Comparison of ENCODE assay signal across 7 mouse cellular contexts in the genomic region with DNA sequence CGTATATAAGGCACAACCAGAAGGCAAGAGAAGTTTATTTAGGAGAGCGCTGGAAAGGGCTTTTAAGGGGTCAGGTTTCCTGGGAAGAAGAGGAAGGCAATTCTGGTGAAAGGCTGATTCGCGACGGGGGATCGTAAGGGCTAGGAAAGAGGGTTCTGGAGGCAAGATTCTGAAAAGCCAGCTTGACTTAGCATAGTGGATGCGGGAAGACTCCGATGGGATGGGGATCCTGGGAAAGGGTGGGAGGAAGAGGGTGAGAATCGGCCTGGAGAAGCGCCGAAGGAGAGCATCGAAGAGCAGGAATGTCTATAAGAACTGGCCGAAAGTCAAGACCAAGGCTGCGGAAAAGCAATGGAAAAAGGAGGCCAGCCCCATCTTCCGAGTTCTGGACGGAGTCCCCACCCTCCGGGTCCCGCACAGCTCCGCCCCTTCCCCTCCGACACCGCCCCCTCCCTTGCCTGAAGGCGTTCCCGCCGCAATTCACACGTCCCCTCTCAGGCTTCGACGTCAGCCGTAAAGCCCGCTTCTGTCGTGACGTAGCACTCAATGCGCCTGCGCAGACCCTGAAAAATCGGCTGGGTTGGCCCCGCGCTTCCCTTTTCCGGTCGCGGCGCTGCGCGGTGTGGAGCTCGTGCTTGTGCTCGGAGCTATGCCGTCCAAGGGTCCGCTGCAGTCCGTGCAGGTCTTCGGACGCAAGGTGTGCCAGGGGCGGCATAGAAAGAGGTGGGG. TPM values are rescaled to one million over a fixed set of nuclear protein-coding genes. Genes with fewer than 3 reads are reported as not detected.
DNase-seq lines count a peak whose midpoint lies in the region; ATAC-seq and TF ChIP-seq lines count a peak whose summit lies in the region.

A gene (plus strand): TSS at position 498 of the 729 bp plus-strand sequence.

- peak within 1 kb of the TSS; percentile 97 for H3K9ac ChIP-seq in embryonic facial prominence, embryonic 12.5 days
- peak within 1 kb of the TSS; percentile 98 for H3K9ac ChIP-seq in limb, embryonic 12.5 days (replicated peaks)
- H3K9ac ChIP-seq in midbrain, embryonic 15.5 days, result peak within 1 kb of the TSS; percentile 97

- H3K4me3 ChIP-seq in embryonic facial prominence, embryonic 12.5 days, result peak within 1 kb of the TSS; percentile 96
- H3K4me3 ChIP-seq in kidney, adult 2 months (ENCODE audit: insufficient read depth, low read depth, low read length), result peak within 1 kb of the TSS; percentile 96
- H3K4me3 ChIP-seq in limb, embryonic 12.5 days (replicated peaks), result peak within 1 kb of the TSS; percentile 88
- H3K4me3 ChIP-seq in midbrain, embryonic 15.5 days, result peak within 1 kb of the TSS; percentile 94
- H3K4me3 ChIP-seq in spleen, adult 2 months (ENCODE audit: extremely low read depth, insufficient read depth, insufficient read length), result peak within 1 kb of the TSS; percentile 93

- H3K4me2 ChIP-seq in embryonic facial prominence, embryonic 12.5 days (replicated peaks), result peak within 1 kb of the TSS; percentile 73
- H3K4me2 ChIP-seq in limb, embryonic 12.5 days, result peak within 1 kb of the TSS; percentile 89
- H3K4me2 ChIP-seq in midbrain, embryonic 15.5 days, result peak within 1 kb of the TSS; percentile 96

- peaks cover 18% of the 10 kb centered on the region for H3K4me1 ChIP-seq in embryonic facial prominence, embryonic 12.5 days
- H3K4me1 ChIP-seq in kidney, adult 2 months (ENCODE audit: control insufficient read depth, insufficient read depth, low read length), result peaks cover 9% of the 10 kb centered on the region
- peaks cover 16% of the 10 kb centered on the region for H3K4me1 ChIP-seq in limb, embryonic 12.5 days (replicated peaks)
- H3K4me1 ChIP-seq in midbrain, embryonic 15.5 days, result peaks cover 17% of the 10 kb centered on the region
- peaks cover 4% of the 10 kb centered on the region; the same call in 1 of the 2 replicates for H3K4me1 ChIP-seq in spleen, adult 2 months (ENCODE audit: control insufficient read depth, insufficient read depth, insufficient read length)

- peak; percentile 99 for DNase-seq in adrenal gland, postnatal 25 days
- DNase-seq in heart, adult 18-20 months, result peak; percentile 98 to 99
- DNase-seq in kidney, adult 2 months, result peak; percentile 98
- peak; percentile 91 to 98 for DNase-seq in spleen, adult 2 months (ENCODE audit: low read depth in 1 of 2, low spot score in 2 of 2)

- peak; percentile 89 for ATAC-seq in embryonic facial prominence, embryonic 12.5 days (ENCODE audit: insufficient number of reproducible peaks, insufficient read depth, low FRiP score, low TSS enrichment)
- peak; percentile 90 for ATAC-seq in limb, embryonic 12.5 days (ENCODE audit: insufficient number of reproducible peaks, insufficient read depth, low FRiP score, low TSS enrichment, low read depth)
- peak; percentile 93 for ATAC-seq in midbrain, embryonic 15.5 days (replicated peaks)

- H3K36me3 ChIP-seq in embryonic facial prominence, embryonic 12.5 days, result peaks cover 32% of the 10 kb centered on the region
- H3K36me3 ChIP-seq in kidney, adult 2 months (ENCODE audit: control insufficient read depth, insufficient read depth, low read length), result no peaks in the 10 kb centered on the region
- peaks cover 39% of the 10 kb centered on the region for H3K36me3 ChIP-seq in limb, embryonic 12.5 days
- H3K36me3 ChIP-seq in midbrain, embryonic 15.5 days (replicated peaks), result peaks cover 22% of the 10 kb centered on the region
- peaks cover 16% of the 10 kb centered on the region for H3K36me3 ChIP-seq in spleen, adult 2 months (ENCODE audit: control insufficient read depth, insufficient read depth, low read length)

- no peak for TF ChIP-seq CTCF in kidney, adult 2 months (conservative IDR thresholded peaks at IDR 0.05; ENCODE audit: insufficient read depth, insufficient read length, low read depth, low read length)
- TF ChIP-seq CTCF in spleen, adult 2 months (IDR thresholded peaks at IDR 0.05; ENCODE audit: extremely low read depth, insufficient read depth, insufficient read length, insufficient replicate concordance), result no peak

- peak within 1 kb of the TSS; percentile 95 for H3K27ac ChIP-seq in embryonic facial prominence, embryonic 12.5 days
- H3K27ac ChIP-seq in kidney, adult 2 months (ENCODE audit: insufficient read depth, low read depth, low read length), result peak within 1 kb of the TSS; percentile 83
- peak within 1 kb of the TSS; percentile 96 for H3K27ac ChIP-seq in limb, embryonic 12.5 days
- H3K27ac ChIP-seq in midbrain, embryonic 15.5 days, result peak within 1 kb of the TSS; percentile 86
- peak within 1 kb of the TSS; percentile 76 for H3K27ac ChIP-seq in spleen, adult 2 months (ENCODE audit: insufficient read depth, low read length)

- under 1% methylated on average over 42 of the region's 50 CpGs for whole genome bisulfite sequencing in embryonic facial prominence, embryonic 12.5 days
- WGBS in kidney, adult 2 months, result under 1% methylated on average over 50 of the region's 50 CpGs
- WGBS in limb, embryonic 12.5 days, result under 1% methylated on average over 47 of the region's 50 CpGs
- WGBS in midbrain, embryonic 15.5 days, result under 1% methylated on average over 49 of the region's 50 CpGs
- WGBS in spleen, adult 2 months, result 1% methylated on average over 48 of the region's 50 CpGs

- H3K27me3 ChIP-seq in embryonic facial prominence, embryonic 12.5 days, result no peaks in the 10 kb centered on the region
- no peaks in the 10 kb centered on the region for H3K27me3 ChIP-seq in kidney, adult 2 months (replicated peaks; ENCODE audit: control insufficient read depth, insufficient read depth, low read length)
- H3K27me3 ChIP-seq in limb, embryonic 12.5 days, result no peaks in the 10 kb centered on the region
- H3K27me3 ChIP-seq in midbrain, embryonic 15.5 days (replicated peaks), result no peaks in the 10 kb centered on the region
- no peaks in the 10 kb centered on the region for H3K27me3 ChIP-seq in spleen, adult 2 months (ENCODE audit: control insufficient read depth, insufficient read depth, low read length)

- peak; percentile 56 for TF ChIP-seq POLR2A in kidney, adult 2 months (IDR thresholded peaks at IDR 0.05; ENCODE audit: low read depth, low read length)
- TF ChIP-seq POLR2A in spleen, adult 2 months (IDR thresholded peaks at IDR 0.05; ENCODE audit: low read depth, low read length), result peak; percentile 50

- H3K9me3 ChIP-seq in embryonic facial prominence, embryonic 12.5 days, result no peaks in the 10 kb centered on the region
- H3K9me3 ChIP-seq in limb, embryonic 12.5 days, result no peaks in the 10 kb centered on the region
- no peaks in the 10 kb centered on the region for H3K9me3 ChIP-seq in midbrain, embryonic 15.5 days

RNA-seq across cellular contexts. Expression of the gene that starts here (rescaled TPM):
- total RNA-seq in adrenal gland, postnatal 25 days (2021), result 820 and 1,029 TPM in 2 replicates
- polyA plus RNA-seq in embryonic facial prominence, embryonic 12.5 days (2016; fragmentation: Nextera tagmentation; extraction: Ambion mirVana), result 836 and 855 TPM in 2 replicates
- 100 to 1,000 TPM; 517 to 602 TPM for total RNA-seq in heart, adult 18-20 months (2021)
- 724 and 951 TPM in 2 replicates for polyA plus RNA-seq in kidney, adult 2 months (2012; rRNA removed)
- 915 and 927 TPM in 2 replicates for polyA plus RNA-seq in limb, embryonic 12.5 days (2016; fragmentation: Nextera tagmentation; extraction: Ambion mirVana)
- 430 and 438 TPM in 2 replicates for polyA plus RNA-seq in midbrain, embryonic 15.5 days (2015; fragmentation: Nextera tagmentation; extraction: Ambion mirVana)
- 1,505 and 1,761 TPM in 2 replicates for polyA plus RNA-seq in spleen, adult 2 months (2012; rRNA removed)

Comparison
In these comparisons a context has a peak if more than half of its experiments do, and no peak if none do; other contexts are left out.
1. Peak in every context shown above with its lines: DNase-seq, ATAC-seq, H3K4me3 ChIP-seq and H3K27ac ChIP-seq.